Mouse (Mus musculus) lung, postnatal 4 days (tissue): ENCODE measurements around the gene Abcg1.

Experiments used
- DNase-seq, 2 experiments: peaks; one replicate each; pipeline ENCODE4 v3.0.0; 2021

Abcg1 gene

GRCm38 (mm10) chr17:31042751-31043150 is 14.7 kb upstream of the Abcg1 start:
- DNase-seq = no peak

- peak in 1 of 2 experiments; percentile 40 for DNase-seq
These were observed 643 bp downstream of the Abcg1 start for GRCm38 (mm10) chr17:31057891-31058744.

- DNase-seq = peak; percentile 63 to 72
These were observed 1.2 kb downstream of the Abcg1 start for GRCm38 (mm10) chr17:31058745-31059085.

GRCm38 (mm10) chr17:31060196-31060587 is 2.7 kb downstream of the Abcg1 start:
- no peak for DNase-seq

- peak; percentile 70 to 76 for DNase-seq
These were observed 3.3 kb downstream of the Abcg1 start for GRCm38 (mm10) chr17:31060588-31061345.

DNA sequence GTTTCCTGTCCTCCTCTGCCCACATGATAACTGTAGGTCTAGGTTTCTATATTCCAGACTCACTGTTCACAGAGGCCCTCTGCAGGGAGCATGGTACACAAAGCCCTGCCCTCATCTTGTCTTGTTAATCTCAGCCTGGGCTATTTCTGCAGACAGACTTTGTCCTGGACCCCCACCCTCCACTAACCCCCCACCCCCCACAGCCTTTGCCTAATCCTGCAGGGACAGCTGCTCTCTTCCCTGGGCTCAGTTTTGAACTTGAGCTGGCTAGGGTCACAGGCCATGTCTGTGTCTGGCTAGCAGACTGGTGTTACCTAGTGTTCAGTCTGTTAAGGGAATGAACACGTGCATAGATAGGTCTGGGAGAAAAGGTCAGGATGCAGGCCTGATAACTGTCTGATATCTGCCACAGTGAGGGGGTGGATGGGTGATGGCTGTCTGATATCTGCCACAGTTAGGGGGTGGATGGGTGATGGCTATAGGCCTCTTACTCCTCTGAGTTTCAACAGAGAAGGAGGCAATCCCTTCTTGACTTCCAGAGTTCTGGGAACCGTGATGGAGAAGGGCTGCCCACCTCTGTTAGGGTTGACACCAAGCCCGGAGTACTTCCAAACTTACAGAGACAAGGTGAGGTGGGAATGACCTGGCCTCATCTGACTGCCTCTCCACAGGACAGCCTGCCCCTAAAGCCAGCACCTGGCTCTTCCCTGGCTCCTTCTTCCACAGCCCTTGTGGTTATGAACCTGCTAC is 4.0 kb downstream of the Abcg1 start:
- DNase-seq = no peak

DNA sequence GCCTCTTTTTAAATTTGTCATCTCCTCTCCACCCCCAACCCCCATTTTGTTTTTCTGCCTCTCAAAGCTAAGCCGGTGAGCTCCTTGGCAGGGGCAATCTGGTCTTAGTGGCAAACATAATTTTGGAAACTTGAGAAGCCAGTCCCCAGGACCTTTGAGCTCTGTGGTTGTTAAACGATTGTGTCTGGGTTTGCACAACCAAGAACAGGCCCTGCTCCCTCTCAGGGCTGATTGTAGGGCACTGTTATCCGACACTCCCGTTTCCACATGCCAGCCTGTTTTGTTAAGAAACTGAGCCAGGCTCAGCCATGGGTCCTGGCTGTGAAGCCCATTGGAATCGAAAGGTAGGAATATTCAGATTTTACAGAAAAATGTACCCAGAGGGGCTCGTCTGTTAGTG is 8.6 kb downstream of the Abcg1 start:
- no peak for DNase-seq

DNA sequence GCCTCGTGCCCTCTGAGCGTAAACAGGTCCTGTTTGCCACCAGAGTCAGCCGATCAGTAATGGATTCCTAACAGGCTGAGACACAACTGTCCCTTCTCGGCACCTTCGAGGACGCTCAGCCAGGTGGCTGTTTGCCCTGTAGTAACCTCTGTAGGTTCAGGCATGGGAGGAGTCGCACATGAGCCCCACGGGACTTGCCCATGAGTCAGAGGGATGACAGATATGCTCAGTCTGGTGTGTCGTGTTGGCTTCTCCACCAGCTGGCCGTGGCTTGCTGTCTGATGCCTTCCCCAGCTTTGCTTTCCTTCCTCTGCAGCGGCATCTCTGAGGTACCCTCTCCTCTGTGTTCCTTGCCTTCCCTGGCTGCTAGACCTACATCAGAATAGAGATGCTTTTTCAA is 9.6 kb downstream of the Abcg1 start:
- no peak for DNase-seq

GRCm38 (mm10) chr17:31069121-31069520 is 11.6 kb downstream of the Abcg1 start:
- peak in 1 of 2 experiments; percentile 9 for DNase-seq

GRCm38 (mm10) chr17:31069845-31070244 is 12.4 kb downstream of the Abcg1 start:
- no peak for DNase-seq

GRCm38 (mm10) chr17:31070403-31071185 is 13.1 kb downstream of the Abcg1 start:
- peak in 1 of 2 experiments; percentile 13 for DNase-seq

GRCm38 (mm10) chr17:31071421-31072301 is 14.2 kb downstream of the Abcg1 start:
- peak in 1 of 2 experiments; percentile 28 for DNase-seq

GRCm38 (mm10) chr17:31072872-31073271 is 15.4 kb downstream of the Abcg1 start:
- peak in 1 of 2 experiments; percentile 13 for DNase-seq

- DNase-seq = peak; percentile 77 to 84
These were observed 16.0 kb downstream of the Abcg1 start for GRCm38 (mm10) chr17:31073273-31074052.

DNA sequence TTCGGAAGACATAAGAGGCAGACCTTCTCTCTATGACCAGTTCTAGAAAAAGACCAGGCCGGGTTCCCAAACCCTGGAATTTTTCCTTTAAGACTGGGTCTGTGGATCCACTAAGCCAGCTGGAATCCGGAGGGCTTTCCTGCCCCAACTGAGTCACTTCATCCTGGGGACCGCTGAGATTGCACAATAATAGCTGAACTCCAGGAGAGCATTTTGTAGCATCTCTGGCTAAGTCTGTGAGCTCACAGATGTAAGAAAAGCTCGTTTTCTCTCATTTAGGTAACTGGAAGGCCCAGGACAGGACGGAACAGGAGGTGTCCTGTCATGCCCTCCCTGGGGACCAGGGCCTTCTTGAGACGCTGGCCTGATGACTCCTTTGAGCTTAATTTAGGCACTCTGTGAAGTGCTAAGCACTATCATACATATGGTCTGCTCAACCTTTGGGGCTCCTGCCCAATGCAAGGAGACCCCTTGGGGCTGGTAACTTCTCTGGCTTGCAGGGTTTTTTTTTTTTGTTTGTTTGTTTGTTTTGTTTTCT is 16.6 kb downstream of the Abcg1 start:
- DNase-seq = peak in 1 of 2 experiments; percentile 11

- DNase-seq = peak in 1 of 2 experiments; percentile 30
These were observed 17.2 kb downstream of the Abcg1 start for GRCm38 (mm10) chr17:31074666-31075065.

GRCm38 (mm10) chr17:31075471-31075870 is 18.0 kb downstream of the Abcg1 start:
- DNase-seq = peak in 1 of 2 experiments; percentile 20

- DNase-seq = no peak
These were observed 20.1 kb downstream of the Abcg1 start for GRCm38 (mm10) chr17:31077561-31077960.

DNA sequence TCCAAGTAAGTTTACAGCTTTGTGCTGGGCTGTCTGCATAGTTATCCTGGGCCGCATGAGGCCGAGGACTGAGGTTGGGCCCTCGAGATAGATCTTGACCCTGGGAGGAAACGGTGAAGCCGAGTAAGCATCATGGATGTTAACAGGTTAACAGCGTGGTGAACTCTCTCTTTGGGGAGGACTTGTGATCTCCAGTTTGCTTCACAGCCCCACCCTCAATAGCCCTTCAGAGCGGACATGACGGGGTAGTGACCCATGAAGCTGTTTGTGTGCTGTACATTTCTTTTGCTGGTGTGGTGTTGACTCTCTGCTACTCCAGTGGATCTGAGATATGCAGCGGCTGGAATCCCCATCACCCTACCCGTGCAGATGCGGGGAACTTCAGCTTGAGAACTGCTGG is 21.1 kb downstream of the Abcg1 start:
- no peak for DNase-seq
